Mouse (Mus musculus): Measurements from ENCODE around the gene Col4a2.

GRCm38 (mm10) chr8:11419645-11420044 is 107.0 kb downstream of the Col4a2 start:
- TF ChIP-seq TAL1 (IDR thresholded peaks at IDR 0.05; ENCODE audit: low read length) (no peak), GATA1 (IDR thresholded peaks at IDR 0.05; ENCODE audit: low read length) (no peak)

All from erythroblast, embryonic 14.5 days (primary cell).